Mouse (Mus musculus) CH12.LX (cell line): Measurements from ENCODE around the gene Arf3. TPM values are rescaled to one million over a fixed set of nuclear protein-coding genes. Genes with fewer than 3 reads are reported as not detected.

Experiments
- DNase-seq: peaks from one replicate; pipeline ENCODE4 v3.0.0-alpha.2; 2013; ENCODE audit errors: extremely low read depth
- H3K27ac ChIP-seq: 2 replicates; pipeline ENCODE4 v1.5.1; 2012; ENCODE audit warnings: low read depth, mild to moderate bottlenecking, control low read depth, moderate library complexity; ENCODE audit not compliant: insufficient read depth
- H3K27me3 ChIP-seq: replicated peaks from 2 replicates; pipeline ENCODE3; 2012; ENCODE audit warnings: inconsistent platforms
- H3K36me3 ChIP-seq, 2 experiments: replicated peaks in 1 of 2; 2 replicates each; pipeline versions ENCODE3 to v1.6.1; 2012; ENCODE audit warnings: inconsistent platforms in 1 of 2, low read length in 1 of 2, mild to moderate bottlenecking in 1 of 2, mixed read lengths in 1 of 2, moderate library complexity in 1 of 2; ENCODE audit not compliant: control insufficient read depth in 1 of 2, insufficient read depth in 1 of 2
- H3K4me1 ChIP-seq, 2 experiments: 2 replicates each; pipeline ENCODE4 v1.6.1; 2012; ENCODE audit warnings: inconsistent platforms in 1 of 2, moderate library complexity in 1 of 2; ENCODE audit not compliant: insufficient read depth in 2 of 2, control insufficient read depth in 1 of 2
- H3K4me2 ChIP-seq: 2 replicates; pipeline ENCODE4 v1.6.1; 2012; ENCODE audit warnings: low read depth, mild to moderate bottlenecking, control low read depth; ENCODE audit not compliant: poor library complexity, insufficient read depth, severe bottlenecking
- H3K4me3 ChIP-seq, 3 experiments: fragments of 150-350 bp in 1 of 3; sonication (generic) in 1 of 3; replicated peaks in 1 of 3; 2 replicates each; pipeline versions ENCODE3 to v1.5.1; 2011 to 2012; ENCODE audit warnings: low read depth in 2 of 3, low read length in 2 of 3, mild to moderate bottlenecking in 2 of 3, moderate library complexity in 2 of 3, control low read depth in 1 of 3, improper control_type of control experiment in 1 of 3, inconsistent platforms in 1 of 3, mixed read lengths in 1 of 3; ENCODE audit not compliant: poor library complexity in 1 of 3
- H3K79me2 ChIP-seq: replicated peaks from 2 replicates; pipeline ENCODE4 v1.6.1; 2012; ENCODE audit warnings: mild to moderate bottlenecking, moderate library complexity; ENCODE audit not compliant: control insufficient read depth, poor library complexity, insufficient read depth, severe bottlenecking; ENCODE audit errors: extremely low read depth
- H3K9ac ChIP-seq: 2 replicates; pipeline ENCODE4 v1.6.1; 2012; ENCODE audit warnings: low read depth, mild to moderate bottlenecking, control low read depth, moderate library complexity; ENCODE audit not compliant: insufficient read depth
- H3K9me3 ChIP-seq: replicated peaks from 2 replicates; pipeline ENCODE3; 2012; ENCODE audit warnings: low read length, inconsistent platforms, mixed read lengths
- EP300 ChIP-seq: IDR thresholded peaks from 2 replicates; pipeline ENCODE4 v1.6.1; 2011; ENCODE audit warnings: low read length, improper control_type of control experiment
- JUN ChIP-seq: IDR thresholded peaks from 2 replicates; pipeline ENCODE4 v1.6.1; 2011; ENCODE audit warnings: low read depth, mild to moderate bottlenecking, low read length, improper control_type of control experiment, moderate library complexity; ENCODE audit not compliant: insufficient read depth
- JUND ChIP-seq: conservative IDR thresholded peaks from 2 replicates; pipeline ENCODE4 v1.6.1; 2011; ENCODE audit warnings: low read depth, low read length, improper control_type of control experiment
- MAFK ChIP-seq: IDR thresholded peaks from 2 replicates; pipeline ENCODE4 v1.6.1; 2011; ENCODE audit warnings: low read length, improper control_type of control experiment; ENCODE audit not compliant: insufficient replicate concordance
- MAX ChIP-seq: IDR thresholded peaks from 2 replicates; pipeline ENCODE4 v1.6.1; 2011; ENCODE audit warnings: low read length, improper control_type of control experiment
- SIN3A ChIP-seq: IDR thresholded peaks from 2 replicates; pipeline ENCODE4 v1.6.1; 2012; ENCODE audit warnings: low read length, improper control_type of control experiment, inconsistent platforms
- SMC3 ChIP-seq: IDR thresholded peaks from 2 replicates; pipeline ENCODE4 v1.6.1; 2011; ENCODE audit warnings: low read depth, low read length, improper control_type of control experiment
- UBTF ChIP-seq: IDR thresholded peaks from 2 replicates; pipeline ENCODE4 v1.6.1; 2012; ENCODE audit warnings: low read depth, mild to moderate bottlenecking, inconsistent platforms, low read length, improper control_type of control experiment, moderate library complexity
- ZC3H11A ChIP-seq: IDR thresholded peaks from 2 replicates; pipeline ENCODE4 v1.6.1; 2012; ENCODE audit warnings: low read depth, mild to moderate bottlenecking, inconsistent platforms, low read length, improper control_type of control experiment
- dilution Hi-C: fragments of 300-500 bp; cut with MboI; formaldehyde crosslinking; loops from 2 replicates; pipeline ENCODE4 v1.14.3; 2020; ENCODE audit warnings: low sequenced_read_pairs; ENCODE audit not compliant: extremely low pct_unique_long_range_greater_than_20kb, extremely low pct_ligation_motif_present
- in situ Hi-C: fragments of 300-500 bp; cut with MboI; formaldehyde crosslinking; loops from 3 replicates; pipeline ENCODE4 v1.14.3; 2019; ENCODE audit warnings: low sequenced_read_pairs, low pct_ligation_motif_present, low pct_unique_long_range_greater_than_20kb, mixed read lengths
- polyA plus RNA-seq: library from polyadenylated mRNA; unstranded; fragments of >175 nt; gene quantifications from 2 replicates; pipeline ENCODE4 v1.2.1, GENCODE M21; 2012; ENCODE audit warnings: low read depth; ENCODE audit not compliant: insufficient read length
- total RNA-seq, 2 experiments: library from RNA; depleted of rRNA; stranded (reverse); fragments of 300-350 nt in 1 of 2; fragments of >200 nt in 1 of 2; gene quantifications; 2 replicates each; pipeline ENCODE4 v1.2.3; 2012 to 2014

The Arf3 gene
- total and polyA plus RNA-seq, 3 experiments = 32.5 to 182 (median 41.0) TPM

DNA sequence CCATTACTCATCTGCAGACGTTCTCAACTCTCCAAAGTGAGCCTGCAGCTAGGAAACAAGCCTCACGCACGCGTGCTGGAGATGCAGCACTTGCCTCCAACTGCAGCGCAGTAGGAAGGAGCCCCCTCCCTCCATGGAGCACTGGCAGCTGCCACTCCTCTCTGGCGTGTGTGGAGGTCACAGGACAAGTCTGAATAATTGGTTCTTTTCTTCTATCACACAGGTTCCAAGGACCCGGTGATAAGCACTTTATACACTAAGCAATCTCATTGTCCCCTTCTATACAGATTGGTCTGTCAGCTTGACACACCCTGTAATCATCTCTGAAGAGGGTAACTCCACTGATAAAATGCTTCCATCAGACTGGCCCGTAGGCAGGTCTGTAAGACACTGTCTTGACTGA is 10.0 kb downstream of the Arf3 start:
- in situ Hi-C loops = no loop called here
- no peak overlapping the region for H3K27ac ChIP-seq
- H3K4me3 ChIP-seq = no peak overlapping the region

GRCm38 (mm10) chr15:98749093-98749492 is 13.9 kb downstream of the Arf3 start:
- in situ Hi-C loops = no loop called here
- H3K27ac ChIP-seq = no peak overlapping the region

More for the DNA sequence above, 10.0 kb downstream of the Arf3 start:
- no peak for DNase-seq
- Histone ChIP-seq H3K4me1 (peaks cover 10 to 53% of the 10 kb centered on the region in 2 experiments), H3K4me2 (no peak overlapping the region), H3K9me3 (no peaks in the 10 kb centered on the region), H3K36me3 (peaks cover 10 to 82% of the 10 kb centered on the region in 2 experiments), H3K9ac (no peak overlapping the region), H3K79me2 (peaks cover 55% of the 10 kb centered on the region), H3K27me3 (no peaks in the 10 kb centered on the region)
- dilution Hi-C loops = no loop called here
- no peak for TF ChIP-seq MAFK
- no peak for TF ChIP-seq SIN3A
- no peak for TF ChIP-seq EP300
- TF ChIP-seq JUN = no peak
- no peak for TF ChIP-seq JUND
- no peak for TF ChIP-seq MAX

DNA sequence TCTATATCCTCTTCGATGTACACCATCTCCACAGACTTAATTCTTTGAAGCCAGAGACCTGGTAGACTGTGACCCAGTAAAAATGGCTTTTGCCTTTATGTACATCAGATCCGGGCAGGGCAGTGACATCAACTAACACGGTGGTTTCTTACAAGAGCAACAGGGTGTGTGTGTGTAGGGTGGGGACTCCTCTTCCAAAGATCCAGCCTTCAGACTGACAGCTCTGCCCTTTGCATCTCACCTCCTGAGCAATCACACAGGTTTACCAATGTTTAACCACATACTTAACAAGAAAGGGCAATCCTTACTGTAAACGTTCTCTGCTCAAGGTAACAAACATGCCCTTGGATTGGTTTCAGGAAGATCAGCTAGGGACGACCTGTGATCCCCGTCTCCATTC is 15.7 kb downstream of the Arf3 start:
- no peaks in the 10 kb centered on the region for H3K27me3 ChIP-seq
- H3K27ac ChIP-seq = no peak overlapping the region
- no peak overlapping the region for H3K4me3 ChIP-seq
- H3K79me2 ChIP-seq = peaks cover 49% of the 10 kb centered on the region
- in situ Hi-C loops (no loop called here), dilution Hi-C loops (no loop called here)
- no peak overlapping the region for H3K9ac ChIP-seq
- TF ChIP-seq SMC3 = no peak
- no peak for TF ChIP-seq MAFK
- DNase-seq = no peak
- H3K9me3 ChIP-seq = peaks cover 19% of the 10 kb centered on the region
- H3K36me3 ChIP-seq = peaks cover 29 to 86% of the 10 kb centered on the region in 2 experiments
- no peak overlapping the region for H3K4me2 ChIP-seq
- peaks cover 12 to 48% of the 10 kb centered on the region in 2 experiments for H3K4me1 ChIP-seq

More at GRCm38 (mm10) chr15:98749093-98749492, 13.9 kb downstream of the Arf3 start:
- peaks cover 14% of the 10 kb centered on the region for H3K9me3 ChIP-seq
- no peak for TF ChIP-seq ZC3H11A
- TF ChIP-seq UBTF = no peak
- H3K4me3 ChIP-seq = no peak overlapping the region
- dilution Hi-C loops = no loop called here
- H3K27me3 ChIP-seq = no peaks in the 10 kb centered on the region
- no peak overlapping the region for H3K9ac ChIP-seq
- H3K4me2 ChIP-seq = no peak overlapping the region
- peaks cover 22 to 86% of the 10 kb centered on the region in 2 experiments for H3K36me3 ChIP-seq
- no peak for DNase-seq
- peaks cover 12 to 50% of the 10 kb centered on the region in 2 experiments for H3K4me1 ChIP-seq
- peaks cover 58% of the 10 kb centered on the region for H3K79me2 ChIP-seq
